Comparison of ENCODE assay signal across 9 mouse cellular contexts in the genomic region with DNA sequence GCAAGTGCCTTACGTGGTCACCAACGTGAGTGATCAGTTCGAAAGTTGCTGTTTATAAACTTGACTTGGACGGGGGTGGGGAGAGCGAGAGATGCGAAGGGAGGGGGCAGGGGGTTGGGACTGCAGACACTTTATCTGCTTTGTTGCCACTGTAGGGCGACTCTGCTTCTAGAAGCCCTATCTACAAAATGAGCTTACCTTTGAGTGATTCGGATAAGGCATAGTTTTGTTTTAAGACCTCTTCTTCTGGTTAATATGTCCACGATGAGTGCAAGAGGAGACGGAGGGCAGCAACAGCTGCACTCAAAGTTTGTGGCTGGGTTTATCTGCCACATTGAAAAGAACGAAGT. TPM values are rescaled to one million over a fixed set of nuclear protein-coding genes. Genes with fewer than 3 reads are reported as not detected.
DNase-seq lines count a peak whose midpoint lies in the region; ATAC-seq and TF ChIP-seq lines count a peak whose summit lies in the region.
"Had no signal": no experiment of that assay in that cellular context is flagged by ENCODE, and none has a peak within 500 bp of the region (broad histone marks: within the 10 kb centered on the region; RNA-seq: fewer than 3 reads in every experiment).

No protein-coding gene starts in this region.

- no peaks in the 10 kb centered on the region for H3K9me3 ChIP-seq in forebrain, postnatal 0 days (ENCODE audit: low read length)
- H3K9me3 ChIP-seq in intestine, embryonic 16.5 days (ENCODE audit: control insufficient read depth, low read length): no peaks in the 10 kb centered on the region
- H3K9me3 ChIP-seq in liver, embryonic 15.5 days (replicated peaks): no peaks in the 10 kb centered on the region

- H3K4me1 ChIP-seq in forebrain, postnatal 0 days (ENCODE audit: insufficient read depth): 0 out of 2 replicates have a peak, but pooled peaks cover 4% of the 10 kb centered on the region
- no peaks in the 10 kb centered on the region for H3K4me1 ChIP-seq in intestine, embryonic 16.5 days (ENCODE audit: control insufficient read depth, insufficient read depth, low read length)
- no peaks in the 10 kb centered on the region; the same call in 1 of the 2 replicates for H3K4me1 ChIP-seq in liver, embryonic 15.5 days (replicated peaks)

- H3K36me3 ChIP-seq in forebrain, postnatal 0 days (ENCODE audit: insufficient read depth): no peaks in the 10 kb centered on the region
- no peaks in the 10 kb centered on the region for H3K36me3 ChIP-seq in intestine, embryonic 16.5 days (ENCODE audit: control insufficient read depth, insufficient read depth, low read length)
- no peaks in the 10 kb centered on the region for H3K36me3 ChIP-seq in liver, embryonic 15.5 days (replicated peaks)

- H3K27ac ChIP-seq in layer of hippocampus, adult 2 months: peak overlapping the region; percentile 96
- H3K27ac ChIP-seq in forebrain, postnatal 0 days (ENCODE audit: low read depth, low read length): no peak overlapping the region
- peak overlapping the region; percentile 93 for H3K27ac ChIP-seq in intestine, embryonic 16.5 days (ENCODE audit: low read length)
- no peak overlapping the region for H3K27ac ChIP-seq in liver, embryonic 15.5 days (replicated peaks)

- H3K27me3 ChIP-seq in forebrain, postnatal 0 days (ENCODE audit: insufficient read depth, low read length): no peaks in the 10 kb centered on the region
- H3K27me3 ChIP-seq in intestine, embryonic 16.5 days (replicated peaks; ENCODE audit: control insufficient read depth, insufficient read depth, low read length): no peaks in the 10 kb centered on the region
- H3K27me3 ChIP-seq in liver, embryonic 15.5 days: peaks cover 13% of the 10 kb centered on the region

- peak overlapping the region; percentile 74 for H3K4me3 ChIP-seq in layer of hippocampus, adult 2 months
- peak overlapping the region; percentile 62 for H3K4me3 ChIP-seq in forebrain, postnatal 0 days (ENCODE audit: low read depth, low read length)
- H3K4me3 ChIP-seq in intestine, embryonic 16.5 days (ENCODE audit: low read length): peak overlapping the region; percentile 59
- peak overlapping the region; percentile 54 for H3K4me3 ChIP-seq in liver, embryonic 15.5 days (replicated peaks)

- WGBS in forebrain, postnatal 0 days: under 1% methylated on average over 11 of the region's 11 CpGs
- WGBS in intestine, embryonic 16.5 days: under 1% methylated on average over 11 of the region's 11 CpGs
- 3% methylated on average over 11 of the region's 11 CpGs for WGBS in liver, embryonic 15.5 days (ENCODE audit: insufficient replicate concordance)

- TF ChIP-seq CTCF in layer of hippocampus, adult 2 months (conservative IDR thresholded peaks at IDR 0.05): no peak; the same call in 1 of the 2 replicates
- no peak for TF ChIP-seq CTCF in forebrain, postnatal 0 days (IDR thresholded peaks at IDR 0.05; ENCODE audit: low read depth)

- H3K4me2 ChIP-seq in forebrain, postnatal 0 days (ENCODE audit: low read depth): peak overlapping the region; percentile 88
- peak overlapping the region; percentile 97 for H3K4me2 ChIP-seq in intestine, embryonic 16.5 days (ENCODE audit: low read depth, low read length)
- peak overlapping the region; percentile 74 for H3K4me2 ChIP-seq in liver, embryonic 15.5 days

- H3K9ac ChIP-seq in forebrain, postnatal 0 days: peak overlapping the region; percentile 56; the same call in 1 of the 2 replicates
- H3K9ac ChIP-seq in intestine, embryonic 16.5 days (ENCODE audit: low read depth, low read length): peak overlapping the region; percentile 65; the same call in 1 of the 2 replicates
- no peak overlapping the region for H3K9ac ChIP-seq in liver, embryonic 15.5 days

- ATAC-seq in forebrain, postnatal 0 days: no peak
- ATAC-seq in intestine, embryonic 16.5 days: no peak
- ATAC-seq in liver, embryonic 15.5 days (ENCODE audit: insufficient read depth): no peak

- DNase-seq in layer of hippocampus, adult 2 months (ENCODE audit: low spot score in 2 of 2): no peak
- no peak for DNase-seq in layer of hippocampus, adult 9-10 months (ENCODE audit: low spot score)
- peak; percentile 59 for DNase-seq in cerebellum, adult 11-12 months
- DNase-seq in forebrain, postnatal 0 days: peak; percentile 29
- DNase-seq in retina, postnatal 1 day: peak; percentile 56
- no peak for DNase-seq in urinary bladder, postnatal 4 days (ENCODE audit: low spot score in 2 of 2)

RNA-seq across cellular contexts. Expression of a gene that starts 1.8 kb away (rescaled TPM):
- 10 to 100 TPM; 79.8 to 84.4 TPM for total RNA-seq in layer of hippocampus, adult 2 months (2021)
- total RNA-seq in forebrain, postnatal 0 days (2014; rRNA removed): 27.9 and 29.3 TPM in 2 replicates
- 48.6 and 60.7 TPM in 2 replicates for polyA plus RNA-seq in forebrain, postnatal 0 days (2015; fragmentation: Nextera tagmentation; extraction: Ambion mirVana)
- polyA plus RNA-seq in intestine, embryonic 16.5 days (2015; fragmentation: Nextera tagmentation; extraction: Ambion mirVana): 29.0 and 31.6 TPM in 2 replicates
- polyA plus RNA-seq in liver, embryonic 15.5 days (2015; fragmentation: Nextera tagmentation; extraction: Ambion mirVana): 0.85 and 0.93 TPM in 2 replicates
- total RNA-seq: MEL had no signal

Comparison
In these comparisons a context has a peak if more than half of its experiments do, and no peak if none do; other contexts are left out.
1. DNase-seq: peak in cerebellum, adult 11-12 months (single experiment), forebrain, postnatal 0 days (single experiment) and retina, postnatal 1 day (single experiment); none in layer of hippocampus, adult 2 months (0 of 2), layer of hippocampus, adult 9-10 months (single experiment) and urinary bladder, postnatal 4 days (0 of 2).
2. H3K27ac ChIP-seq: peak in layer of hippocampus, adult 2 months (single experiment) and intestine, embryonic 16.5 days (single experiment); none in forebrain, postnatal 0 days (single experiment) and liver, embryonic 15.5 days (single experiment).
3. RNA of a gene that starts 1.8 kb away (polyA plus RNA-seq): 48.6 to 60.7 TPM in forebrain, postnatal 0 days and 29.0 to 31.6 TPM in intestine, embryonic 16.5 days; 0.85 to 0.93 TPM in liver, embryonic 15.5 days; every median in the first group is over 10 times any median in the second.
4. Peak in every context shown above with its lines, with median percentiles within 50 percentile points of each other: H3K4me3 ChIP-seq and H3K4me2 ChIP-seq.